Mouse (Mus musculus) gastrocnemius, postnatal 36 days (tissue): ENCODE measurements around the gene Pgf. TPM values are rescaled to one million over a fixed set of nuclear protein-coding genes. Genes with fewer than 3 reads are reported as not detected.

ENCODE experiments used
- DNase-seq, 2 experiments: peaks; one replicate each; pipeline ENCODE4 v3.0.0; 2022
- intact Hi-C: fragments of 180-260 bp; cut with DNase I; formaldehyde crosslinking; loops from one replicate; pipeline ENCODE4 v1.15.1; 2025
- total RNA-seq, 2 experiments: library from RNA; stranded (reverse); gene quantifications; 2 replicates each; pipeline ENCODE4 v1.2.3; 2021

Gene Pgf
- total RNA-seq, 2 experiments from 2014 or later = 1.2 to 1.9 TPM

DNA sequence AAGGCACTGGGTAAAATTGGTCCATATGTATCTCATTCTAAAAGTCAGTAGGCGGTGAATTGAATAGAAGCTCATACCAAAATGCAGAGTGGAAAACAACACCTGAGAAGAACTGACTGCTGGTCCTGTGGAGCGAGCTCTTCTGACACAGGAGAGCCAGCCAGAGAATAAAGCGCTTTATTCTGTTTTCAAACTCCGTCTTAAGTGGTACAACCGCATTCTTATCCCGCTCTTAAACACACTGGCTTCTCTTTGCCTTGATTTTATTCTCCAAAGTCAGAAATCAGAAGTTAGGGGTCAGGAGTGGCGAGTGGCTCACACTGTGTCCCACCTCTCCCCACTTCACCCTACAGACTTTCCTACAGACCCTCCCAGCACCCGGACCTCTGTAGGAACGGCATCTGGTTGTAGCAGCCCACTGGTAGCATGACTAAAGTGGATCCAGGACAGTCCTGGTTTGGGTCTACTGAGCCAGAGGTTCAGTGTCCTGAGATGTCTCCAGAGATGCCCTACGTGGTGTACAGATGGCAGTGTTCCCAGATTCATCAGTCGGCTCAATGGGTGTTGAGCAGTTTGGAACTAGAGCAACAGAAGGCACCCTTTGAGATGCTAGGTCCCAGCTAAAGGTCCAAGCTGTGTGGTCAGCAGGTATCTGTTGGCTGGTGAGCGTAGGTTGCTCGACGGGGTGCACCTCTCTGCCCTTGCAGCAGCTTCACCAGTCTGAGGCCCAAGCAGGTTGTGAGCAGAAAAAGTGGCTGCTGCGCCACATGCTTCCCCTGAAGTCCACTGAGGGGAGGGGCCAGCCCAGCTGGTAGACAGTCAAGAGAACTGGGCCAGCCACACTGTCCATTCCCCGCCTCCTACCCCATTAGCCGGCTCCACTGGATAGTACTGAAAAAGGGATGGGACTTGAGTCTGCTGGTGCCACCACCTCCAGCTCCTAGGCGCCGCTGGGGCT lies 41.8 kb downstream of the Pgf start:
- no peak for DNase-seq
- intact Hi-C loops = no loop called here

DNA sequence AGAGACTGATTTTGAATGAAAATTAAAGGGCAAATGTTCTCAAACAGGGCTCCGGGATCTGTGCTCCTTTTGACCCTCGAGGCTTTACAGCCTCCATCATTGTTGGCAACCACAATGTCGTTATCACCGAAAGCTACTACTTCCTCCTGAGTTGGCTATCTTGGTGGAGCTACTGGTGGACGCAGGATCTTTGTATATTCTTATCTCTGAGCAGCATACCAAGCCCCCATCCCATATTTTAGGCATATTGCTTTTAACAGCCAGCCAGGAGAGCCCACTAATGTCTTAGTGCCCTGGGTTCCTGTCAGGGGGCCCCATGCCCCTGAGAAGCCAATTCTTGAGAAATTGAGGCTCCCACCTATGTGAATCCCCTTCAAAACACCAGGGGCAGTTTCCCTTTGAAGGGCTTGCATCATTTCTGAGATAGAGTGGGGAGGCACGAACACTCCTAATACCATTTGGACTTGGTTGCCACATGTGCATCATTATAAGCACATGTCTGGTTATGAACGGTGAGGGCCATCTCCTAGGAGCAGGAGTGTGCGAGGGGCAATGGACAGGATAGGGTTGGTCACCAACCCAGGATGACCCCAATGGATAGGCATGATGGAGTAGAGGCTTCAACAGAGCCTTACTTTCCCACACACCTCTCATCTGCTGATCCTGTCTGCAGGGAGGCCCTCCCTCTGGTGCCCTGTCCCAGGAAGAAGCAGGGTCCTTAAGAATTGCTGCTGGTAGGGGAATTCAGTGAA lies 43.4 kb downstream of the Pgf start:
- DNase-seq = no peak
- intact Hi-C loops = no loop called here

DNA sequence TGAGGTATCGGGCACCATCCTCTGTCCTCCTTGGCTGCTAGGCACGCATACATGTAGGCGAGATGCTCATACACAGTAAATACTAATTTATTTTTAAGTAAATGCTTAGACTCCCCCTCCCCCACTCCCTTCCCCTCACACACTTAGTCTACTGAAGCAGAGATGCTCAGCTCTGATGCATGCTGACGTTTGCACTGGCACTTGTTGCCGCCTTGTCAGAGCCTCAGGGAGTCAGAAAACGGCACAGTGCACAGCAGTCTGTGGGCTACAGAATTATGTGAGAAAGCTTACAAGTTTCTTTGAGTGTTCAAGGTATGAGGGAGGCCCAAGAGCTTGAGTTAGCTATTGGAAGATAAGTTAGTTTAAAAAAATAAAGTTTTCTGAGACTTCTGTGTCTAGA lies 46.2 kb downstream of the Pgf start:
- DNase-seq = no peak
- intact Hi-C loops = no loop called here

DNA sequence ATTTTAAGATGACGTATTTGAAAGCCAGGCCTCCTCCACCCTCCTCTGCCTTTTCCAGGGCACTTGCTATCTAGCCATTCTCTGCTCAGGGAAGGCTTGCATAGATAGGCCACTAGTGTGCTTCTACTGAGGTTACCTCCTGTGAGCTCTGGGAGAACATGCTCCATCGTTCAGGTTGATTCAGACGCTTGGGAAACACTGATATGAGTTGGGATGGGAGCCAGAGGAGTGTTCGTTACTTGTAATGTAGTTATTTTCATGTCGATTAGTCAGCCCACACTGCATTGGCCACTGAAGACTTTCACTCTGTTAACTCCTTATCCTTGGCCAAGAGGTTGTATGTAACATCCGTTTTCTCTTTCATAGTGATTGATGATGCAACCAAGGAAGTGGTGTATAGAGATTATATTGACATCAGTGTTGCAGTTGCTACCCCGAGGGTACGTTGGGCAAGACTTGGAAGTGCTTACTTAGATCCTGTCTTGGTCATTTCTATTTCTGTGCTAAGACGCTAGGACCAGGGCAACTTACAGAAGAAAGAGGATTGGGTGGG lies 48.1 kb downstream of the Pgf start:
- no peak for DNase-seq
- intact Hi-C loops = no loop called here

DNA sequence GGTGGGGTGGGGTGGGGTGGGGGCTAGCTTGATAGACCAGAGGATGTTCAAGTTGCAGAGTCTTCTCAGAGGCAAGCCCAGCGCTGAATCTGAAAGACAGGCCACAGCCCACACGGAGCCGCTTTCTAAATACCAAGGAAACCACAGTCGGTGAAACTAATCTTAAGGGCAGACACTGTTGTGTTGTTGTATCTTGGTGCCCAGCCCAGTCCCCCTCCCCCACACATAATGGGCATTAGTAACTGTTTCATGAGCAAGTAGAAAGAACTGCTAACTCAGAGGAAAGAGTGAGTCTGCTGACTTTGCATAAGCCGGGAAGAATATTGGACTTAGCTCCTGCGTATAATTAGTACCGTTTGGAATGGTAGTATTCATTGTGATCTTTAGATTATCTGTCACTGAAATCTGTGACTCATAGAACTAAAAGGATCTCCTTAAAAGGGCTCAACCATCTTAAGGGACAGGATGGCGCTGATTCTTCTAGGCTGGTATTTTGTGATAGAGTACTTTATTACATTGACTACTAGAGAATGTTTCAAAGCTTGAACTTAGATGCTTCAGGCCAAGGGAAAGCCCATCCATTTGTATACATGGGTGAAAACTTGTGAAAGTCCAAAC lies 50.5 kb downstream of the Pgf start:
- intact Hi-C loops = no loop called here
- no peak for DNase-seq

DNA sequence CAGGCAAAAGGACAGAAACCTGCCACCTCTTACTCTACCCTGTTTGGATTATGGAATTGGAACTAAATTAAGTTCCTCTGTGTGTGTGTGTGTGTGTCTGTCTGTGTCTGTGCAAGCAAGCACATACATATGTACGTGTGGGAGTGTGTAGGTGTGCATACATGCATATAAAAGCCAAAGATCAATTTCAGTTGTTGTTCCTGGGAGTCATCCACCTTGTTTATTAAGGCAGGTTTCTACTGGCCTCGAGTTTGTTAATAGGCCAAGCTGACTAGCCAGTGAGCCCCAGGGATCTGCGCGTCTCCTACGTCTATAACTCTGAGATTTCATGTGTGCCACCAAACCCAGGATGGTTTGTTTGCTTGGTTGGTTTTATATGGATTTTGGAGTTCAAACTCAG lies 52.8 kb downstream of the Pgf start:
- intact Hi-C loops = no loop called here
- no peak for DNase-seq

DNA sequence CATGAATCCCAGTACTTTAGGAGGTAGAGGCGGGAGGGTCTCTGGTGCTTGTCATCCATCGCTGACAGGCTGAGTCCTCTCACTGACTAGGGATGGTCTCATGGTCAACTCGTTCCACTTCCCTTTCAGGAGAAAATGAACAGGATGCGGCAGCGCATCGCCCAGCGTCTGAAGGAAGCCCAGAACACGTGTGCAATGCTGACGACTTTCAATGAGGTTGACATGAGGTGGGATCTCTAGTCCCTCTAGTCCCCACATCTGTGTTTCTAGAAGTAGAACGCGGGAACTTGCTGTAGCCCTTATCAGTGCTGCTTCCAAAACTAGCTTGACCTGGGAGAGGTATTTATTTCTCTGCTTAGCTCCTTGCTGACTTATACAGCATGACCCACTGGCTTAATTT lies 53.9 kb downstream of the Pgf start:
- intact Hi-C loops = no loop called here
- DNase-seq = no peak

DNA sequence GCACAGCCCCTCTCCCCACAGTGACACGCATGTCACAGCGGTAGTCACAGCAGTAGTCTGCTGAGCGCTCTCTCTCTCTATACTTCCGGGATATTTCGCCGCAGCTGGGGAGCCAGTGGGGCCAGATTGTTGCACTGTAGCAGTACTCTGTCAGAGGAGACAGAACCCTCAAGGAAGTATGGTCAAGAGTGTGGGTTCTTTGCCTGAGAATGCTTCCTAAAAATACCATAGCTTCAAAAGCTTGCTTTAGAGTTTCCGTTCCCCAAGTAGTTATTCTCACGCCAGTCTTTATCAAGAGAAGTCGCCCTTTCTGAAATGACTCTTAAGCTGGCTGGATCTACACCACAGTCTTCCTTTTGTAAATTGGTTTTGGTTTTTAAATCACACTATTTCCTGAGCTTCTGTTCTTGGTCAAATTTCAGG lies 54.5 kb downstream of the Pgf start:
- intact Hi-C loops = no loop called here
- DNase-seq = no peak

DNA sequence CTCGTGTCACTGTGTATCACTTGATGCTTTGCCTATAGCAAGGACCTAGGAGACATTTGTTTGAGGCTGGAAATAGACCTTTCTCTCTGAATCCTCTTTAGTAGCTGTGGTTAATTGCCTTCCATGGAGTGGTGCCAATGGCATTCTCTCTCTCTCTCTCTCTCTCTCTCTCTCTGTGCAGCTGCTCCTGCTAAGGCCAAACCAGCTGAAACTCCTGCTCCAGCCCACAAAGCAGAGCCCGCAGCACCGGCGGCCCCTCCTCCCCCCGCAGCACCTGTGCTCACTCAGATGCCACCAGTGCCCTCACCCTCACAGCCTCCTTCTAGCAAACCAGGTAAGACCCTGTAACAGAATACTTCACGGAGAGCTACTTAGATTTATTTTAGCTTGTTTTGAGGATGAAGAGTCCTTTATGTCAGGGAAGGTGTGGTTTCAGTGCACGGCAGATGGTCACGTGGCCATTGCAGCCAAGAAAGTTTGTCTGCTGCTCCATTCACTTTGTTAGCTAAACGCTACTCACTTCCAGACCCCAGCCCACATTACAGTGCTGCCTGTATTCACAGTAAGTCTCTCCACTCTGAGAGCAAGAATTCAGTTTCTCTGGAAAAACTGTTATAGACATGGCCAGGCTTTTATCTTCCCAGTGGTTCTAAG lies 55.7 kb downstream of the Pgf start:
- intact Hi-C loops = no loop called here
- DNase-seq = no peak

Other genes starting within 250 kb of the Pgf start
- gene Fcf1, start 206.9 kb downstream of the Pgf start, total RNA-seq = 10 to 100 TPM; 25.0 to 28.1 TPM
- 10 to 100 TPM; 19.7 to 26.1 TPM for gene Arel1, start 206.9 kb downstream of the Pgf start, total RNA-seq
- 10 to 100 TPM; 14.7 to 15.6 TPM for gene Ylpm1, start 181.5 kb downstream of the Pgf start, total RNA-seq
- 1 to 10 TPM; 1.1 to 2.2 TPM for gene Prox2, start 67.0 kb downstream of the Pgf start, total RNA-seq
- 100 to 1,000 TPM; 286 to 336 TPM for gene Dlst, start 67.0 kb downstream of the Pgf start, total RNA-seq
- 1 to 10 TPM in 1 of 2 experiments, under 1 TPM in 1; 0.64 to 1.1 TPM for gene Rps6kl1, start 26.5 kb downstream of the Pgf start, total RNA-seq
- gene Eif2b2, start 41.7 kb upstream of the Pgf start, total RNA-seq = 10 to 100 TPM; 51.0 to 54.7 TPM
- 1 to 10 TPM; 6.5 to 7.0 TPM for gene Mlh3, start 92.8 kb upstream of the Pgf start, total RNA-seq
- 10 to 100 TPM; 38.0 to 38.6 TPM for gene Acyp1, start 110.6 kb upstream of the Pgf start, total RNA-seq
- gene Zc2hc1c, start 110.8 kb upstream of the Pgf start, total RNA-seq = 1 to 10 TPM in 1 of 2 experiments, under 1 TPM in 1; 0.72 to 1.0 TPM
- gene Nek9, start 161.6 kb upstream of the Pgf start, total RNA-seq = 100 to 1,000 TPM in 1 of 2 experiments, 10 to 100 TPM in 1; 86.2 to 105 TPM
- gene Tmed10, start 197.1 kb upstream of the Pgf start, total RNA-seq = 100 to 1,000 TPM; 103 to 110 TPM